25 mouse cellular contexts compared by ENCODE assay signal in the genomic region with DNA sequence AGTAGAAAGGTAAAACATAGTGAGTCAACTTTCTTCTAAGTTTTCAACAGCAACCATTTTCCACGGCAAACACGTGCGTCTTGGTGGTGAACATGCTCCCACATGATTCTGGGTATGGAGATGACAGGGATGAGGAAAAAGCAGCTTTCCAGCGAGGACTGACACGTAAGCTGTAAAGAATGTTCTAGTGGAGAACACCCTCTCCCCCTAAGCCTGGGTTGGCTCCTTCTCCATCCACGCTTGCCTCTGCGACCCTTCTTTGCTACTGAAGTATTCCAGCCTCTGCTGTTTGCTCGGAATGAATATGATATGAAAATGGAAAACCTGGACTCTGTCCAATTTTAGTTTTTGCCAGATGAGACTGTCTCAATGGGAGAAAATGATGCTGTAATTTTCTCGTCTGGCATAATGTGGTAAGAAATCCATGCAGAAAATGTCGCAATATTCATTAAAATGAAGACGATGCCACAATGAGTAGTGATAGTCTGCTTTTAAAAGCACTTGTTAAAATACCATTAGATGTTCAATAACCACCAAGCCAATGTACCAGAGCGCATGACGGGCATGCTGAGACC.
A peak's percentile ranks its signal among the peaks of the same experiment; 100 is the strongest.
DNase-seq lines count a peak whose midpoint lies in the region; ATAC-seq and TF ChIP-seq lines count a peak whose summit lies in the region.
"Had no signal": no experiment of that assay in that cellular context is flagged by ENCODE, and none has a peak within 500 bp of the region (broad histone marks: within the 10 kb centered on the region; RNA-seq: fewer than 3 reads in every experiment).

No protein-coding gene starts in this region.

- H3K9ac ChIP-seq in heart, embryonic 12.5 days = no peak overlapping the region
- no peak overlapping the region for H3K9ac ChIP-seq in stomach, embryonic 15.5 days
- H3K9ac ChIP-seq in stomach, postnatal 0 days (ENCODE audit: low read length) = no peak overlapping the region
- H3K9ac ChIP-seq in liver, embryonic 11.5 days (ENCODE audit: low read depth, low read length) = no peak overlapping the region
- H3K9ac ChIP-seq: embryonic facial prominence, embryonic 12.5 days; kidney, embryonic 15.5 days; midbrain, embryonic 12.5 days; neural tube, embryonic 15.5 days had no signal

- no peaks in the 10 kb centered on the region for H3K4me1 ChIP-seq in heart, embryonic 12.5 days (replicated peaks)
- no peaks in the 10 kb centered on the region for H3K4me1 ChIP-seq in stomach, embryonic 15.5 days
- H3K4me1 ChIP-seq in stomach, postnatal 0 days (replicated peaks; ENCODE audit: control insufficient read depth, insufficient read depth) = no peaks in the 10 kb centered on the region
- H3K4me1 ChIP-seq in liver, embryonic 11.5 days (replicated peaks; ENCODE audit: control insufficient read depth, insufficient read depth, low read length) = no peaks in the 10 kb centered on the region
- H3K4me1 ChIP-seq: embryonic facial prominence, embryonic 12.5 days; kidney, embryonic 15.5 days had no signal

- no peak overlapping the region for H3K4me3 ChIP-seq in heart, embryonic 12.5 days
- H3K4me3 ChIP-seq in stomach, embryonic 15.5 days (replicated peaks) = no peak overlapping the region
- H3K4me3 ChIP-seq in stomach, postnatal 0 days (ENCODE audit: low read depth, low read length) = no peak overlapping the region
- no peak overlapping the region for H3K4me3 ChIP-seq in liver, embryonic 11.5 days (ENCODE audit: low read depth, low read length)
- H3K4me3 ChIP-seq: embryonic facial prominence, embryonic 12.5 days; kidney, embryonic 15.5 days; left cerebral cortex, adult 2 months; midbrain, embryonic 12.5 days; myocyte; neural tube, embryonic 15.5 days had no signal

- TF ChIP-seq EP300 in stomach, postnatal 0 days (optimal IDR thresholded peaks at IDR 0.05) = no peak

- 79% methylated on average over 13 of the region's 13 CpGs for WGBS in heart, embryonic 12.5 days
- WGBS in stomach, embryonic 15.5 days = 65% methylated on average over 13 of the region's 13 CpGs
- 48% methylated on average over 13 of the region's 13 CpGs for WGBS in stomach, postnatal 0 days
- 83% methylated on average over 13 of the region's 13 CpGs for WGBS in liver, embryonic 11.5 days

- no peaks in the 10 kb centered on the region for H3K27me3 ChIP-seq in heart, embryonic 12.5 days (replicated peaks)
- H3K27me3 ChIP-seq in stomach, embryonic 15.5 days (replicated peaks) = no peaks in the 10 kb centered on the region
- no peaks in the 10 kb centered on the region for H3K27me3 ChIP-seq in stomach, postnatal 0 days (ENCODE audit: control insufficient read depth, insufficient read depth, low read length)
- no peaks in the 10 kb centered on the region for H3K27me3 ChIP-seq in liver, embryonic 11.5 days (replicated peaks; ENCODE audit: control insufficient read depth, insufficient read depth, low read length)
- H3K27me3 ChIP-seq: embryonic facial prominence, embryonic 12.5 days; kidney, embryonic 15.5 days; midbrain, embryonic 12.5 days; neural tube, embryonic 15.5 days had no signal

- DNase-seq in heart, adult 18-20 months = peak; percentile 38
- DNase-seq in stomach, postnatal 0 days (ENCODE audit: low spot score) = no peak
- DNase-seq in heart, postnatal 10 days = peak; percentile 40 to 45
- DNase-seq in liver, embryonic 11.5 days (ENCODE audit: low spot score) = no peak
- DNase-seq: adrenal gland, adult 2 months; cerebellum, adult 9-11 months; gastrocnemius, postnatal 36 days; kidney, postnatal 4 days; layer of hippocampus, adult 9-11 months; left cerebral cortex, postnatal 4 days; lung, adult 18-20 months; right cerebral cortex, postnatal 25 days; thymus, adult 2 months had no signal

- H3K36me3 ChIP-seq in heart, embryonic 12.5 days = peaks cover 32% of the 10 kb centered on the region
- no peaks in the 10 kb centered on the region for H3K36me3 ChIP-seq in stomach, embryonic 15.5 days
- no peaks in the 10 kb centered on the region for H3K36me3 ChIP-seq in stomach, postnatal 0 days (ENCODE audit: control insufficient read depth, insufficient read depth, low read length)
- H3K36me3 ChIP-seq in liver, embryonic 11.5 days (ENCODE audit: control insufficient read depth, insufficient read depth, low read length) = no peaks in the 10 kb centered on the region
- H3K36me3 ChIP-seq: embryonic facial prominence, embryonic 12.5 days; kidney, embryonic 15.5 days; midbrain, embryonic 12.5 days; neural tube, embryonic 15.5 days had no signal

- H3K27ac ChIP-seq in heart, embryonic 12.5 days (ENCODE audit: poor library complexity, severe bottlenecking) = no peak overlapping the region
- H3K27ac ChIP-seq in stomach, embryonic 15.5 days = no peak overlapping the region
- no peak overlapping the region for H3K27ac ChIP-seq in stomach, postnatal 0 days (replicated peaks)
- H3K27ac ChIP-seq in liver, embryonic 11.5 days (ENCODE audit: low read depth, low read length) = no peak overlapping the region
- H3K27ac ChIP-seq: embryonic facial prominence, embryonic 12.5 days; kidney, embryonic 15.5 days; left cerebral cortex, adult 2 months; macrophage; midbrain, embryonic 12.5 days; neural tube, embryonic 15.5 days had no signal

- ATAC-seq in heart, embryonic 12.5 days (ENCODE audit: insufficient number of reproducible peaks, low FRiP score) = no peak
- 0 out of 2 replicates have a peak, but pooled peaks have one; percentile 31 for ATAC-seq in stomach, embryonic 15.5 days (ENCODE audit: insufficient read depth, low FRiP score, low read depth)
- no peak; the same call in 1 of the 2 replicates for ATAC-seq in stomach, postnatal 0 days (ENCODE audit: low FRiP score, low TSS enrichment)
- ATAC-seq in liver, embryonic 11.5 days (replicated peaks; ENCODE audit: low FRiP score) = no peak
- ATAC-seq in CD4-positive, CD25-positive, alpha-beta regulatory T cell, adult 4 months = no peak
- ATAC-seq: hindbrain, embryonic 16.5 days; intestine, postnatal 0 days had no signal

- H3K4me2 ChIP-seq in heart, embryonic 12.5 days = no peak overlapping the region
- H3K4me2 ChIP-seq in stomach, embryonic 15.5 days = no peak overlapping the region
- H3K4me2 ChIP-seq in stomach, postnatal 0 days (replicated peaks; ENCODE audit: low read depth) = no peak overlapping the region
- no peak overlapping the region for H3K4me2 ChIP-seq in liver, embryonic 11.5 days
- H3K4me2 ChIP-seq: embryonic facial prominence, embryonic 12.5 days; kidney, embryonic 15.5 days; midbrain, embryonic 12.5 days; neural tube, embryonic 15.5 days had no signal

- TF ChIP-seq CTCF in stomach, postnatal 0 days (IDR thresholded peaks at IDR 0.05; ENCODE audit: low read depth) = no peak

- intact Hi-C loops in heart, postnatal 10 days (cut with DNase I) = no loop called here

- no peaks in the 10 kb centered on the region for H3K9me3 ChIP-seq in heart, embryonic 12.5 days (replicated peaks)
- H3K9me3 ChIP-seq in stomach, embryonic 15.5 days = no peaks in the 10 kb centered on the region
- no peaks in the 10 kb centered on the region for H3K9me3 ChIP-seq in stomach, postnatal 0 days (ENCODE audit: control insufficient read depth, low read length)
- H3K9me3 ChIP-seq in liver, embryonic 11.5 days (ENCODE audit: control insufficient read depth, low read length) = no peaks in the 10 kb centered on the region
- H3K9me3 ChIP-seq: embryonic facial prominence, embryonic 12.5 days; kidney, embryonic 15.5 days; midbrain, embryonic 12.5 days; neural tube, embryonic 15.5 days had no signal

Comparison
In these comparisons a context has a peak if more than half of its experiments do, and no peak if none do; other contexts are left out.
1. DNase-seq: peak in heart, adult 18-20 months (2 of 2) and heart, postnatal 10 days (2 of 2); none in stomach, postnatal 0 days (single experiment) and liver, embryonic 11.5 days (single experiment).